19 mouse cellular contexts compared by ENCODE assay signal in the genomic region with DNA sequence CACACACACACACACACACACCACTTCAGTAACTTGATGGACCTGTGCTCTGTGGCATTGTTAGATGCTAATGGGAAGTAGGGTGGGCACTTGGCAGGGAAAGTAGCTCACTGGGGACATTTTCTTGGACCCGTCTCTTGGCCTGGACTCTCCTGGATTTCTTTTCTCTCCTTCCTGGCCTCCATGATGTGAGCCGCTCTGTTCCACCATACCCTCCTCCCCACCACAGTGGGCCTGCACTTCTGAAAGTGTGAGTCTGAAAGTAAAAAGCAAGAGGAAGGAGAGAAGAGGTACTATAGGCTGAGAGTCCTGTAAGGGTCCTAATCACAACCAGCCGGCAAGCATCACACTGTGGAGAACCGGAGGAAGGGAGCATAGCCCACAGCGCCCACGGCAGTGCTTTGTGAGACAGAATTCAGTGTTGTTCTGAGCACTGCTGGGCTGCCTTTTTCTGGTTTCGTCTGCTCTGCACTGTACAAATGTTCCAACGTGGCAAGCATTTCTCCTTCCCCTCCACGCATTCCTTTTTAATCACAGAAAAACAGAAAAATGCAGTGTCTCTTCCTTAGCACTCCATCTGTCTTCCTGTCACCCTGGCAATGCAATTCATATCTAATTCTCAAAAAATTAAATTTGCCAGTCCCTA. TPM values are rescaled to one million over a fixed set of nuclear protein-coding genes. Genes with fewer than 3 reads are reported as not detected.
A peak's percentile ranks its signal among the peaks of the same experiment; 100 is the strongest.
DNase-seq lines count a peak whose midpoint lies in the region; ATAC-seq lines count a peak whose summit lies in the region.
"Had no signal": no experiment of that assay in that cellular context is flagged by ENCODE, and none has a peak within 500 bp of the region (broad histone marks: within the 10 kb centered on the region; RNA-seq: fewer than 3 reads in every experiment).

No protein-coding gene starts in this region.

- H3K27me3 ChIP-seq in forebrain, embryonic 15.5 days: no peaks in the 10 kb centered on the region
- H3K27me3 ChIP-seq in forebrain, embryonic 14.5 days (replicated peaks; ENCODE audit: control insufficient read depth, insufficient read depth, low read length): no peaks in the 10 kb centered on the region
- H3K27me3 ChIP-seq in lung, embryonic 16.5 days (ENCODE audit: control insufficient read depth, insufficient read depth, low read depth, low read length): no peaks in the 10 kb centered on the region
- H3K27me3 ChIP-seq in heart, embryonic 10.5 days (ENCODE audit: insufficient read depth, poor library complexity, severe bottlenecking): no peaks in the 10 kb centered on the region
- H3K27me3 ChIP-seq: midbrain, embryonic 15.5 days; neural tube, embryonic 12.5 days had no signal

- 0 out of 2 replicates have a peak, but pooled peaks cover 4% of the 10 kb centered on the region for H3K9me3 ChIP-seq in forebrain, embryonic 15.5 days
- H3K9me3 ChIP-seq in forebrain, embryonic 14.5 days (replicated peaks; ENCODE audit: control insufficient read depth, low read length): peaks cover 5% of the 10 kb centered on the region; the same call in 1 of the 2 replicates
- H3K9me3 ChIP-seq in lung, embryonic 16.5 days (ENCODE audit: control insufficient read depth, low read length): peaks cover 8% of the 10 kb centered on the region
- peaks cover 17% of the 10 kb centered on the region for H3K9me3 ChIP-seq in heart, embryonic 10.5 days

- DNase-seq in forebrain, embryonic 14.5 days (ENCODE audit: low spot score): no peak
- DNase-seq in lung, postnatal 36 days: no peak
- DNase-seq in layer of hippocampus, adult 9-10 months (ENCODE audit: low spot score): peak; percentile 38
- peak; percentile 27 to 34 for DNase-seq in right cerebral cortex, postnatal 36 days (ENCODE audit: low spot score in 2 of 2)
- DNase-seq in heart, embryonic 10.5 days (ENCODE audit: low spot score): no peak
- DNase-seq in adrenal gland, postnatal 25 days: no peak
- DNase-seq: adrenal gland, postnatal 14 days; cerebellum, adult 11-12 months; heart, adult 18-20 months; heart, postnatal 4 days; kidney, postnatal 25 days; lung, postnatal 4 days; thymus, postnatal 14 days had no signal

- 77% methylated on average over 9 of the region's 9 CpGs for WGBS in forebrain, embryonic 15.5 days
- WGBS in forebrain, embryonic 14.5 days: 83% methylated on average over 9 of the region's 9 CpGs
- 60% methylated on average over 9 of the region's 9 CpGs for WGBS in lung, embryonic 16.5 days
- WGBS in heart, embryonic 10.5 days: 71% methylated on average over 9 of the region's 9 CpGs

- H3K9ac ChIP-seq in forebrain, embryonic 15.5 days (replicated peaks): no peak overlapping the region
- no peak overlapping the region for H3K9ac ChIP-seq in forebrain, embryonic 14.5 days (ENCODE audit: low read length)
- H3K9ac ChIP-seq in lung, embryonic 16.5 days (ENCODE audit: low read length): no peak overlapping the region
- H3K9ac ChIP-seq: midbrain, embryonic 15.5 days; neural tube, embryonic 12.5 days had no signal

- no peak for ATAC-seq in forebrain, embryonic 15.5 days (replicated peaks)
- ATAC-seq in forebrain, embryonic 14.5 days: no peak
- ATAC-seq in lung, embryonic 16.5 days (ENCODE audit: low read depth): peak; percentile 26; the same call in 1 of the 2 replicates
- ATAC-seq: intestine, postnatal 0 days; midbrain, embryonic 15.5 days had no signal

- H3K36me3 ChIP-seq in forebrain, embryonic 15.5 days: no peaks in the 10 kb centered on the region
- no peaks in the 10 kb centered on the region for H3K36me3 ChIP-seq in forebrain, embryonic 14.5 days (ENCODE audit: control insufficient read depth, insufficient read depth, low read length)
- H3K36me3 ChIP-seq in lung, embryonic 16.5 days (ENCODE audit: control insufficient read depth, insufficient read depth, low read length): no peaks in the 10 kb centered on the region
- no peaks in the 10 kb centered on the region for H3K36me3 ChIP-seq in heart, embryonic 10.5 days
- H3K36me3 ChIP-seq: midbrain, embryonic 15.5 days; neural tube, embryonic 12.5 days had no signal

- no peaks in the 10 kb centered on the region for H3K4me1 ChIP-seq in forebrain, embryonic 15.5 days
- H3K4me1 ChIP-seq in forebrain, embryonic 14.5 days (ENCODE audit: control insufficient read depth, insufficient read depth, low read length): no peaks in the 10 kb centered on the region
- H3K4me1 ChIP-seq in lung, embryonic 16.5 days (replicated peaks; ENCODE audit: control insufficient read depth, insufficient read depth, low read length): no peaks in the 10 kb centered on the region
- H3K4me1 ChIP-seq in heart, embryonic 10.5 days: no peaks in the 10 kb centered on the region
- H3K4me1 ChIP-seq: midbrain, embryonic 15.5 days; neural tube, embryonic 12.5 days had no signal

- no peak overlapping the region for H3K4me2 ChIP-seq in forebrain, embryonic 15.5 days (replicated peaks)
- no peak overlapping the region for H3K4me2 ChIP-seq in forebrain, embryonic 14.5 days (ENCODE audit: low read length)
- H3K4me2 ChIP-seq in lung, embryonic 16.5 days (ENCODE audit: low read depth, low read length): no peak overlapping the region
- H3K4me2 ChIP-seq: midbrain, embryonic 15.5 days; neural tube, embryonic 12.5 days had no signal

- peak overlapping the region; percentile 72 for H3K27ac ChIP-seq in forebrain, embryonic 15.5 days (replicated peaks)
- no peak overlapping the region for H3K27ac ChIP-seq in forebrain, embryonic 14.5 days (ENCODE audit: low read depth, low read length)
- 0 out of 2 replicates have a peak overlapping the region, but pooled peaks have one; percentile 10 for H3K27ac ChIP-seq in lung, embryonic 16.5 days (ENCODE audit: low read length)
- no peak overlapping the region for H3K27ac ChIP-seq in heart, embryonic 10.5 days
- H3K27ac ChIP-seq: midbrain, embryonic 15.5 days; neural tube, embryonic 12.5 days had no signal

- no peak overlapping the region for H3K4me3 ChIP-seq in forebrain, embryonic 15.5 days
- H3K4me3 ChIP-seq in forebrain, embryonic 14.5 days (ENCODE audit: low read depth, low read length): no peak overlapping the region
- no peak overlapping the region for H3K4me3 ChIP-seq in lung, embryonic 16.5 days (ENCODE audit: low read length)
- H3K4me3 ChIP-seq in heart, embryonic 10.5 days: no peak overlapping the region
- H3K4me3 ChIP-seq: midbrain, embryonic 15.5 days; neural tube, embryonic 12.5 days had no signal

RNA-seq across cellular contexts. Expression of a gene that starts 26.6 kb away (rescaled TPM):
- not detected in 2 replicates for polyA plus RNA-seq in forebrain, embryonic 15.5 days (2015; fragmentation: Nextera tagmentation; extraction: Ambion mirVana)
- not detected in 2 replicates for polyA plus RNA-seq in forebrain, embryonic 14.5 days (2014; fragmentation: Nextera tagmentation; extraction: Ambion mirVana)
- polyA plus RNA-seq in lung, embryonic 16.5 days (2015; fragmentation: Nextera tagmentation; extraction: Ambion mirVana): not detected in 2 replicates
- not detected in 2 replicates for polyA plus RNA-seq in heart, embryonic 10.5 days (2016; fragmentation: Nextera tagmentation; extraction: Ambion mirVana)
- total RNA-seq in adrenal gland, postnatal 25 days (2021): 6,026 and 7,512 TPM in 2 replicates
- total RNA-seq: heart, adult 18-20 months; heart, postnatal 4 days had no signal
- polyA plus RNA-seq: liver, adult 2 months; midbrain, embryonic 15.5 days; neural tube, embryonic 12.5 days had no signal

RNA-seq across cellular contexts. Expression of a gene that starts 34.1 kb away (rescaled TPM):
- 0.04 TPM in 1 of 2 replicates, not detected in the other for polyA plus RNA-seq in forebrain, embryonic 15.5 days (2015; fragmentation: Nextera tagmentation; extraction: Ambion mirVana)
- not detected in 2 replicates for polyA plus RNA-seq in forebrain, embryonic 14.5 days (2014; fragmentation: Nextera tagmentation; extraction: Ambion mirVana)
- 0.14 and 0.70 TPM in 2 replicates for polyA plus RNA-seq in lung, embryonic 16.5 days (2015; fragmentation: Nextera tagmentation; extraction: Ambion mirVana)
- polyA plus RNA-seq in heart, embryonic 10.5 days (2016; fragmentation: Nextera tagmentation; extraction: Ambion mirVana): not detected in 2 replicates
- 134 and 138 TPM in 2 replicates for total RNA-seq in adrenal gland, postnatal 25 days (2021)
- polyA plus RNA-seq: neural tube, embryonic 12.5 days had no signal

RNA-seq across cellular contexts. Expression of a gene that starts 58.9 kb away (rescaled TPM):
- polyA plus RNA-seq in forebrain, embryonic 15.5 days (2015; fragmentation: Nextera tagmentation; extraction: Ambion mirVana): 39.8 and 43.0 TPM in 2 replicates
- polyA plus RNA-seq in forebrain, embryonic 14.5 days (2014; fragmentation: Nextera tagmentation; extraction: Ambion mirVana): 31.7 and 33.8 TPM in 2 replicates
- polyA plus RNA-seq in lung, embryonic 16.5 days (2015; fragmentation: Nextera tagmentation; extraction: Ambion mirVana): 30.7 and 31.2 TPM in 2 replicates
- polyA plus RNA-seq in heart, embryonic 10.5 days (2016; fragmentation: Nextera tagmentation; extraction: Ambion mirVana): 22.3 and 22.8 TPM in 2 replicates
- total RNA-seq in adrenal gland, postnatal 25 days (2021): 45.1 and 45.5 TPM in 2 replicates

RNA-seq across cellular contexts. Expression of a gene that starts 59.0 kb away (rescaled TPM):
- polyA plus RNA-seq in forebrain, embryonic 15.5 days (2015; fragmentation: Nextera tagmentation; extraction: Ambion mirVana): 75.2 and 77.8 TPM in 2 replicates
- 54.9 and 66.4 TPM in 2 replicates for polyA plus RNA-seq in forebrain, embryonic 14.5 days (2014; fragmentation: Nextera tagmentation; extraction: Ambion mirVana)
- 61.4 and 65.0 TPM in 2 replicates for polyA plus RNA-seq in lung, embryonic 16.5 days (2015; fragmentation: Nextera tagmentation; extraction: Ambion mirVana)
- polyA plus RNA-seq in heart, embryonic 10.5 days (2016; fragmentation: Nextera tagmentation; extraction: Ambion mirVana): 48.1 and 62.2 TPM in 2 replicates
- total RNA-seq in adrenal gland, postnatal 25 days (2021): 54.8 and 65.0 TPM in 2 replicates

Comparison
In these comparisons a context has a peak if more than half of its experiments do, and no peak if none do; other contexts are left out.
1. H3K27ac ChIP-seq: peak in forebrain, embryonic 15.5 days (single experiment) and lung, embryonic 16.5 days (single experiment); none in forebrain, embryonic 14.5 days (single experiment) and heart, embryonic 10.5 days (single experiment).
2. DNase-seq: peak in layer of hippocampus, adult 9-10 months (single experiment) and right cerebral cortex, postnatal 36 days (2 of 2); none in forebrain, embryonic 14.5 days (single experiment), lung, postnatal 36 days (single experiment), heart, embryonic 10.5 days (single experiment) and adrenal gland, postnatal 25 days (single experiment).